Mouse (Mus musculus) forebrain, embryonic 11.5 days (tissue): ENCODE measurements around the gene Rtp2. TPM values are rescaled to one million over a fixed set of nuclear protein-coding genes. Genes with fewer than 3 reads are reported as not detected.

Source experiments
- ATAC-seq: fragments of 200-750 bp; cut with Nextera tagmentation; replicated peaks from 2 replicates; pipeline ENCODE4 v1.8.0; 2017; ENCODE audit warnings: moderate TSS enrichment; ENCODE audit not compliant: low FRiP score
- DNase-seq: peaks from one replicate; pipeline ENCODE4 v3.0.0-alpha.2; 2017; ENCODE audit warnings: low spot score
- H3K27ac ChIP-seq: fragments of 300-500 bp; sonication (generic); 2 replicates; pipeline ENCODE4 v1.5.1; 2014; ENCODE audit warnings: low read depth, low read length
- H3K27me3 ChIP-seq: fragments of 300-500 bp; sonication (generic); 2 replicates; pipeline ENCODE4 v1.6.1; 2014; ENCODE audit warnings: mild to moderate bottlenecking, low read length, mixed read lengths; ENCODE audit not compliant: control insufficient read depth, insufficient read depth
- H3K36me3 ChIP-seq: fragments of 300-500 bp; sonication (generic); 2 replicates; pipeline ENCODE4 v1.6.1; 2014; ENCODE audit warnings: mild to moderate bottlenecking, low read length, moderate library complexity, mixed read lengths; ENCODE audit not compliant: control insufficient read depth, insufficient read depth
- H3K4me1 ChIP-seq: fragments of 300-500 bp; sonication (generic); replicated peaks from 2 replicates; pipeline ENCODE4 v1.6.1; 2014; ENCODE audit warnings: low read length, mixed read lengths; ENCODE audit not compliant: control insufficient read depth, insufficient read depth
- H3K4me2 ChIP-seq: fragments of 300-500 bp; sonication (generic); 2 replicates; pipeline ENCODE4 v1.6.1; 2014; ENCODE audit warnings: low read depth, mild to moderate bottlenecking, low read length, moderate library complexity, mixed read lengths; ENCODE audit not compliant: severe bottlenecking
- H3K4me3 ChIP-seq: fragments of 300-500 bp; sonication (generic); 2 replicates; pipeline ENCODE4 v1.5.1; 2014; ENCODE audit warnings: low read depth, low read length
- H3K9ac ChIP-seq: fragments of 300-500 bp; sonication (generic); 2 replicates; pipeline ENCODE4 v1.6.1; 2014; ENCODE audit warnings: low read length
- H3K9me3 ChIP-seq: fragments of 300-500 bp; sonication (generic); 2 replicates; pipeline ENCODE4 v1.6.1; 2016; ENCODE audit warnings: low read length, mixed read lengths; ENCODE audit not compliant: control insufficient read depth
- WGBS: fragments of 180-500 bp; shearing (Covaris S2); extraction: QIAGEN DNeasy Blood & Tissue Kit; methylation state at CpG from one replicate; pipeline ENCODE4 v1.1.7; 2014; 5-methylcytosine and 5-hydroxymethylcytosine counted together
- polyA plus RNA-seq: library from polyadenylated mRNA; unstranded; fragments of >200 nt; fragmentation: Nextera tagmentation; extraction: Ambion mirVana; gene quantifications from 2 replicates; pipeline ENCODE4 v1.2.1, GENCODE M21; 2014

Rtp2 gene
- polyA plus RNA-seq, 1 experiment from 2014 or later = not detected

GRCm38 (mm10) chr16:23890636-23891035 is 41.6 kb downstream of the Rtp2 start, which contains the start of gene Sst:
Gene Sst, minus strand, starts transcription at chr16:23890958.
- H3K4me1 ChIP-seq = no peaks in the 10 kb centered on the region
- H3K9ac ChIP-seq = no peak within 1 kb of the TSS
- peaks cover 14% of the 10 kb centered on the region for H3K27me3 ChIP-seq
- no peak within 1 kb of the TSS for H3K4me3 ChIP-seq
- H3K9me3 ChIP-seq = no peaks in the 10 kb centered on the region
- 6% methylated on average over 26 of the region's 26 CpGs for WGBS
- H3K4me2 ChIP-seq = no peak within 1 kb of the TSS
- ATAC-seq (no peak), DNase-seq (no peak)
- no peak within 1 kb of the TSS for H3K27ac ChIP-seq
- H3K36me3 ChIP-seq = no peaks in the 10 kb centered on the region

- Histone ChIP-seq H3K4me2 (no peak overlapping the region), H3K4me1 (no peaks in the 10 kb centered on the region), H3K4me3 (no peak overlapping the region), H3K9me3 (no peaks in the 10 kb centered on the region), H3K27ac (no peak overlapping the region), H3K9ac (no peak overlapping the region), H3K36me3 (no peaks in the 10 kb centered on the region), H3K27me3 (peaks cover 14% of the 10 kb centered on the region)
- ATAC-seq (no peak), DNase-seq (no peak)
- 8% methylated on average over 9 of the region's 9 CpGs for WGBS
These were observed 42.0 kb downstream of the Rtp2 start for GRCm38 (mm10) chr16:23890151-23890550.

- H3K9ac ChIP-seq = no peak overlapping the region
- H3K4me2 ChIP-seq = no peak overlapping the region
- H3K4me1 ChIP-seq = no peaks in the 10 kb centered on the region
- no peak for DNase-seq
- H3K27ac ChIP-seq = no peak overlapping the region
- H3K27me3 ChIP-seq = peaks cover 14% of the 10 kb centered on the region
- no peak for ATAC-seq
- no peaks in the 10 kb centered on the region for H3K9me3 ChIP-seq
- H3K36me3 ChIP-seq = no peaks in the 10 kb centered on the region
- 82% methylated on average over 10 of the region's 10 CpGs for WGBS
- no peak overlapping the region for H3K4me3 ChIP-seq
These were observed 44.1 kb downstream of the Rtp2 start for GRCm38 (mm10) chr16:23887910-23888579.

GRCm38 (mm10) chr16:23885098-23885497 is 47.1 kb downstream of the Rtp2 start:
- no peak for DNase-seq
- no peaks in the 10 kb centered on the region for H3K36me3 ChIP-seq
- no peak overlapping the region for H3K4me2 ChIP-seq
- no peak overlapping the region for H3K27ac ChIP-seq
- H3K4me3 ChIP-seq = no peak overlapping the region
- H3K4me1 ChIP-seq = no peaks in the 10 kb centered on the region
- WGBS = 77% methylated on average over 12 of the region's 12 CpGs
- peaks cover 5% of the 10 kb centered on the region for H3K27me3 ChIP-seq
- H3K9me3 ChIP-seq = no peaks in the 10 kb centered on the region
- H3K9ac ChIP-seq = no peak overlapping the region
- no peak for ATAC-seq

Other genes starting within 250 kb of the Rtp2 start
- 5.7 and 9.4 TPM in 2 replicates for gene Sst, start 41.4 kb downstream of the Rtp2 start, polyA plus RNA-seq
- not detected in 2 replicates for gene Gm37419, start 56.1 kb upstream of the Rtp2 start, polyA plus RNA-seq
- 0.12 and 0.24 TPM in 2 replicates for gene Bcl6, start 56.5 kb upstream of the Rtp2 start, polyA plus RNA-seq